Mouse (Mus musculus) heart, postnatal 25 days (tissue): ENCODE data around the gene Foxp1. TPM values are rescaled to one million over a fixed set of nuclear protein-coding genes. Genes with fewer than 3 reads are reported as not detected.

Experiments used
- DNase-seq: peaks from one replicate; pipeline ENCODE4 v3.0.0; 2022; ENCODE audit warnings: low spot score
- intact Hi-C: fragments of 180-260 bp; cut with DNase I; formaldehyde crosslinking; loops from one replicate; pipeline ENCODE4 v1.15.1; 2025
- total RNA-seq, 2 experiments: library from RNA; stranded (reverse); gene quantifications; 2 replicates each; pipeline ENCODE4 v1.2.3; 2021

Foxp1 gene
- total RNA-seq, 2 experiments from 2014 or later = 33.6 to 35.3 TPM

- intact Hi-C loops = no loop called here
- no peak for DNase-seq
Measured at GRCm38 (mm10) chr6:99142900-99143755, 379.4 kb downstream of the Foxp1 start.

GRCm38 (mm10) chr6:99138041-99138440 lies 384.5 kb downstream of the Foxp1 start:
- no peak for DNase-seq
- intact Hi-C loops = no loop called here

- DNase-seq = no peak
- intact Hi-C loops = no loop called here
Measured at GRCm38 (mm10) chr6:99137071-99137470, 385.4 kb downstream of the Foxp1 start.

- intact Hi-C loops = no loop called here
- DNase-seq = no peak
Measured at GRCm38 (mm10) chr6:99135938-99136729, 386.4 kb downstream of the Foxp1 start.

- intact Hi-C loops = no loop called here
Measured at GRCm38 (mm10) chr6:99131815-99132214, 390.7 kb downstream of the Foxp1 start.

GRCm38 (mm10) chr6:99130758-99131410 lies 391.6 kb downstream of the Foxp1 start:
- intact Hi-C loops = no loop called here
- no peak for DNase-seq

More at GRCm38 (mm10) chr6:99131815-99132214, 390.7 kb downstream of the Foxp1 start:
- no peak for DNase-seq

GRCm38 (mm10) chr6:99126717-99127116 lies 395.8 kb downstream of the Foxp1 start:
- intact Hi-C loops = no loop called here
- DNase-seq = no peak

- no peak for DNase-seq
- intact Hi-C loops = no loop called here
Measured at GRCm38 (mm10) chr6:99120776-99121766, 401.4 kb downstream of the Foxp1 start.

GRCm38 (mm10) chr6:99118534-99118933 lies 404.0 kb downstream of the Foxp1 start:
- DNase-seq = no peak
- intact Hi-C loops = no loop called here

GRCm38 (mm10) chr6:99117411-99117810 lies 405.1 kb downstream of the Foxp1 start:
- intact Hi-C loops = no loop called here
- DNase-seq = no peak

GRCm38 (mm10) chr6:99111856-99112255 lies 410.7 kb downstream of the Foxp1 start:
- DNase-seq = no peak
- intact Hi-C loops = no loop called here

GRCm38 (mm10) chr6:99108417-99108816 lies 414.1 kb downstream of the Foxp1 start:
- no peak for DNase-seq
- intact Hi-C loops = no loop called here

GRCm38 (mm10) chr6:99107674-99108073 lies 414.8 kb downstream of the Foxp1 start:
- intact Hi-C loops = no loop called here
- no peak for DNase-seq

- DNase-seq = no peak
- intact Hi-C loops = no loop called here
Measured at GRCm38 (mm10) chr6:99107081-99107482, 415.4 kb downstream of the Foxp1 start.

- intact Hi-C loops = no loop called here
- no peak for DNase-seq
Measured at GRCm38 (mm10) chr6:99105979-99106378, 416.5 kb downstream of the Foxp1 start.

GRCm38 (mm10) chr6:99104446-99104845 lies 418.1 kb downstream of the Foxp1 start:
- intact Hi-C loops = no loop called here
- no peak for DNase-seq

- no peak for DNase-seq
Measured at GRCm38 (mm10) chr6:99103911-99104310, 418.6 kb downstream of the Foxp1 start.

GRCm38 (mm10) chr6:99101489-99101908 lies 421.0 kb downstream of the Foxp1 start:
- DNase-seq = no peak

More at GRCm38 (mm10) chr6:99103911-99104310, 418.6 kb downstream of the Foxp1 start:
- intact Hi-C loops = no loop called here

GRCm38 (mm10) chr6:99100331-99100730 lies 422.2 kb downstream of the Foxp1 start:
- no peak for DNase-seq
- intact Hi-C loops = no loop called here

More at GRCm38 (mm10) chr6:99101489-99101908, 421.0 kb downstream of the Foxp1 start:
- intact Hi-C loops = no loop called here
